Comparison of ENCODE assay signal across 9 mouse cellular contexts in the genomic region with DNA sequence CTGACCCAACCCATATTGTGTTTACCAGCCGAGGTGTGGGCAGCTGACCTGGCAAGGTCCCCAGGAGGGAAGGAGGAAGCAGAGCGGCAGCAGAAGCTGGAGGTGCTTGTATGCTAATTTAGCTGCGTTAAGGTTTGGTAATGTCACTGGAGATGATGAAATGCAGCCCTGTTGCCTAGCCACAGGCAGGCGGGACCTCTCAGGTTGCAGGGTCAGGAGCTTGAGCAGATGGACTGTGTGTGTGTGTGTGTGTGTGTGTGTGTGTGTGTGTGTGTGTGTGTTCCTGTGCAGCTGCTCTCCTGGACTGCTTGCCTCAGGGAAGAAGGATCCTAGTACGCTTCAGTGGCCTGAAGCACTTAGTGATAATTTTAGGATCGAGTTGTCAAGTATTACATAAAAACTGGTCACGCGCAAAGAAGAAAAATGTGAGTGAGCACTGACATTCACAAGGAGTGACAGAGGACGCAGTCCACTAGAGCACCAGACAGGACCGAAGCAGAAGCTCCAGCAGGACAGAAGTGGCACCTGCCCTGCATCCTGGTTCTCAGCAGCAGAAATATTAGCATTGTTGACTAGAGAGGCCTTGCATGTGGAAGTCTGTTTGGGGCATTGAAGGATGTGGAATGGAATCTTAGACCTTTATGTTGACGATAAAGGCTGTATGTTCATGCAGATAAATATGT. TPM values are rescaled to one million over a fixed set of nuclear protein-coding genes. Genes with fewer than 3 reads are reported as not detected.
A peak's percentile ranks its signal among the peaks of the same experiment; 100 is the strongest.
DNase-seq lines count a peak whose midpoint lies in the region; ATAC-seq and TF ChIP-seq lines count a peak whose summit lies in the region.
"Had no signal": no experiment of that assay in that cellular context is flagged by ENCODE, and none has a peak within 500 bp of the region (broad histone marks: within the 10 kb centered on the region; RNA-seq: fewer than 3 reads in every experiment).

No protein-coding gene starts in this region.

- intact Hi-C loops in gastrocnemius, postnatal 14 days (cut with DNase I; ENCODE audit: low total_unique reads): no loop called here

- H3K27ac ChIP-seq in layer of hippocampus, adult 2 months: peak overlapping the region; percentile 51

- 0 out of 2 replicates have a peak, but pooled peaks have one; percentile 35 for ATAC-seq in megakaryocyte-erythroid progenitor cell, adult 5-6 weeks (replicated peaks; ENCODE audit: low FRiP score, low TSS enrichment, poor library complexity, severe bottlenecking)

- DNase-seq in layer of hippocampus, adult 2 months (ENCODE audit: low spot score in 2 of 2): no peak
- DNase-seq in layer of hippocampus, postnatal 36 days: no peak
- DNase-seq in cerebellum, adult 9-11 months: peak; percentile 81
- peak; percentile 44 for DNase-seq in gastrocnemius, postnatal 14 days
- peak; percentile 49 to 58 for DNase-seq in kidney, postnatal 36 days
- DNase-seq in thymus, postnatal 0 days (ENCODE audit: low spot score): no peak
- no peak for DNase-seq in urinary bladder, postnatal 25 days (ENCODE audit: low spot score)

- no peak overlapping the region for H3K4me3 ChIP-seq in layer of hippocampus, adult 2 months
- H3K4me3 ChIP-seq: megakaryocyte, embryonic 14.5 days had no signal

- TF ChIP-seq CTCF in layer of hippocampus, adult 2 months (conservative IDR thresholded peaks at IDR 0.05): no peak

RNA-seq across cellular contexts. Expression of a gene that starts 14.8 kb away (rescaled TPM):
- 1 to 10 TPM; 1.6 to 1.9 TPM for total RNA-seq in layer of hippocampus, adult 2 months (2021)
- total RNA-seq in layer of hippocampus, postnatal 36 days (2021): 1 to 10 TPM; 1.4 to 2.0 TPM
- not detected for total RNA-seq in gastrocnemius, postnatal 14 days (2021)
- total RNA-seq in megakaryocyte-erythroid progenitor cell, adult 5-6 weeks (2014; fragmentation: Nextera tagmentation): not detected in 2 replicates
- 0.65 TPM in 1 of 2 replicates, not detected in the other for total RNA-seq in megakaryocyte-erythroid progenitor cell, adult 5-6 weeks (2017)
- polyA plus RNA-seq in thymus, postnatal 0 days (2015; fragmentation: Nextera tagmentation; extraction: Ambion mirVana): 0.74 and 0.90 TPM in 2 replicates

RNA-seq across cellular contexts. Expression of a gene that starts 27.3 kb away (rescaled TPM):
- 10 to 100 TPM; 25.7 to 29.9 TPM for total RNA-seq in layer of hippocampus, adult 2 months (2021)
- 10 to 100 TPM; 28.6 to 33.3 TPM for total RNA-seq in layer of hippocampus, postnatal 36 days (2021)
- 10 to 100 TPM; 12.5 to 13.3 TPM for total RNA-seq in gastrocnemius, postnatal 14 days (2021)
- total RNA-seq in megakaryocyte-erythroid progenitor cell, adult 5-6 weeks (2014; fragmentation: Nextera tagmentation): 3.2 and 9.8 TPM in 2 replicates
- total RNA-seq in megakaryocyte-erythroid progenitor cell, adult 5-6 weeks (2017): 8.6 and 12.8 TPM in 2 replicates
- polyA plus RNA-seq in thymus, postnatal 0 days (2015; fragmentation: Nextera tagmentation; extraction: Ambion mirVana): 136 and 155 TPM in 2 replicates

Comparison
In these comparisons a context has a peak if more than half of its experiments do, and no peak if none do; other contexts are left out.
1. DNase-seq: peak in cerebellum, adult 9-11 months (single experiment), gastrocnemius, postnatal 14 days (single experiment) and kidney, postnatal 36 days (2 of 2); none in layer of hippocampus, adult 2 months (0 of 2), layer of hippocampus, postnatal 36 days (0 of 2), thymus, postnatal 0 days (single experiment) and urinary bladder, postnatal 25 days (single experiment).